Mouse (Mus musculus) bone marrow macrophage, adult 2 months (primary cell): Measurements from ENCODE around the gene Ppp1r32. TPM values are rescaled to one million over a fixed set of nuclear protein-coding genes. Genes with fewer than 3 reads are reported as not detected.

Experiments
- H3K27ac ChIP-seq: 2 replicates; pipeline ENCODE4 v1.5.1; 2012; ENCODE audit warnings: low read depth, low read length; ENCODE audit not compliant: insufficient read depth
- H3K4me1 ChIP-seq: 2 replicates; pipeline ENCODE4 v1.6.1; 2012; ENCODE audit warnings: low read length; ENCODE audit not compliant: control insufficient read depth, insufficient read depth
- H3K4me3 ChIP-seq: 2 replicates; pipeline ENCODE4 v1.5.1; 2012; ENCODE audit warnings: mild to moderate bottlenecking, low read length, moderate library complexity; ENCODE audit not compliant: insufficient read depth
- CTCF ChIP-seq: IDR thresholded peaks from 2 replicates; pipeline ENCODE4 v1.5.1; 2012; ENCODE audit warnings: low read depth, mild to moderate bottlenecking, low read length, moderate library complexity
- POLR2A ChIP-seq: IDR thresholded peaks from 2 replicates; pipeline ENCODE4 v1.6.1; 2012; ENCODE audit warnings: mild to moderate bottlenecking, low read depth, low read length, borderline replicate concordance
- polyA plus RNA-seq: library from polyadenylated mRNA; stranded (reverse); fragments of >200 nt; gene quantifications from 2 replicates; pipeline ENCODE4 v1.2.4, GENCODE M21; 2012; ENCODE audit not compliant: missing spikeins, insufficient read depth, insufficient read length

The Ppp1r32 gene
- polyA plus RNA-seq, 1 experiment: 0.54 TPM

DNA sequence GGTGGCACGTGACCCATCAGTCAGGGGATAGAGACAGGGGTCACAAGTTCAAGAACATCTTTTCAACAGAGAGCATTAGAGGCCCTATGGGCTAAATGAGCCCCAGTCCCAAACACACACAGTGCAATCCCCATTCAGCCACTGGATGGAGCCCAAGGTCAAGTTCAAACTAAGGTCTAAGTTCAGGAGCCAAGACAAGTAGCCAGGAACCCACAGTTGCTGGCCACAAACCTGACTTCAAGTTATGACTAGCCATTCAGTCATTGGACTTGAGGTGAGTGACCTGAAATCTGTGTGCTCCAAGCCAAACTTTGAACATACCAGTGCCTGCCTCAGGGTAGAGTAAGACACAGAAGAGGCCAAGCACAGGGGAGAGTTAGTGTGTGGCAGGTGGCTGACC lies 45.2 kb downstream of the Ppp1r32 start:
- no peak for TF ChIP-seq POLR2A
- no peak for TF ChIP-seq CTCF
- Histone ChIP-seq H3K4me1 (no peaks in the 10 kb centered on the region), H3K4me3 (no peak overlapping the region), H3K27ac (no peak overlapping the region)

DNA sequence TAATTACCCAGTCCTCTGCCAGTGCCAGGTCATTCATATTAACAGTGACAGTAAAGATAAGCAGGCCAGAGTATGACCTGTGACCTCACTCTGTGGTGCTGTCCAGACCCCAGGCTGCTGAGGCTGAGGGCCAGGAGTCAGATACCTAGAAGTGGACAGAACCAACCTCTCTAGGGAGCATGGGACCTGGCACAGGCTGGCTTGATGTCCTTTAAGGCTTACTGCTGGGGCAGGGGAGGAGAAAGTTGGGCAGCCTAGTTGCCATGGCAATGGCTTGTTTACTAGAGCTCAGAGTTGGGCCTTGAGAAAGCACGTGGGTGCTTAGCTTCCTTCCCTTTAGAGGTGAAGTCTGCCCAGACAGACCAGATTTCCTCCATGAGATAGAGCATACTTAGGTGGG lies 46.0 kb downstream of the Ppp1r32 start:
- TF ChIP-seq POLR2A: no peak
- TF ChIP-seq CTCF: no peak
- no peak overlapping the region for H3K4me3 ChIP-seq
- no peaks in the 10 kb centered on the region for H3K4me1 ChIP-seq
- H3K27ac ChIP-seq: no peak overlapping the region

- Histone ChIP-seq H3K4me3 (no peak overlapping the region), H3K27ac (no peak overlapping the region), H3K4me1 (no peaks in the 10 kb centered on the region)
- TF ChIP-seq CTCF (peak; percentile 83), POLR2A (no peak)
Observed at GRCm38 (mm10) chr19:10435908-10436307, 46.8 kb downstream of the Ppp1r32 start.

GRCm38 (mm10) chr19:10434927-10435326 lies 47.8 kb downstream of the Ppp1r32 start:
- H3K27ac ChIP-seq: no peak overlapping the region
- H3K4me3 ChIP-seq: no peak overlapping the region
- TF ChIP-seq CTCF (no peak), POLR2A (no peak)
- no peaks in the 10 kb centered on the region for H3K4me1 ChIP-seq

- Histone ChIP-seq H3K4me3 (no peak overlapping the region), H3K4me1 (no peaks in the 10 kb centered on the region)
- TF ChIP-seq POLR2A: no peak
- TF ChIP-seq CTCF: no peak
Observed at GRCm38 (mm10) chr19:10433879-10434540, 48.7 kb downstream of the Ppp1r32 start.

DNA sequence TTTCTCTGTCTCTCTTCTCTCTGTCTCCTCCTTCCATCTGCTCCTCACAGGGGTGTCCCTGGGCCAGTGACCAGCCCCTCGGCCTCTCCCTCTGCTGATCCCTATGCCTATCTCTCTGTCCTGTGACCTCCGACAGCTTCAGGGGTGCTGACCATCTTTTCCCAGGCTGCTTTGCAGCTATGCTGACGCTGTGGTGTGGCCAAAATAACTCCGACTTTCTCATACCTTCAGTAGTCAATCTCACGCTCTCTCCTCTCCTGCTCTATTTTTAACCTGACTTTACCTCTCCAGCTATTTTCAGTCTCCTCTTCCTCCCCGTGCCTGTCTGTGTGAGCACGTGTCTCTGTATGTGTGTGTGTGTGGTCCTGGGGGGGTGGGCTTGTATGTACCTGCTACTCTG lies 49.5 kb downstream of the Ppp1r32 start:
- Histone ChIP-seq H3K4me1 (no peaks in the 10 kb centered on the region), H3K27ac (no peak overlapping the region), H3K4me3 (no peak overlapping the region)
- TF ChIP-seq POLR2A (no peak), CTCF (no peak)

More at GRCm38 (mm10) chr19:10433879-10434540, 48.7 kb downstream of the Ppp1r32 start:
- H3K27ac ChIP-seq: no peak overlapping the region

DNA sequence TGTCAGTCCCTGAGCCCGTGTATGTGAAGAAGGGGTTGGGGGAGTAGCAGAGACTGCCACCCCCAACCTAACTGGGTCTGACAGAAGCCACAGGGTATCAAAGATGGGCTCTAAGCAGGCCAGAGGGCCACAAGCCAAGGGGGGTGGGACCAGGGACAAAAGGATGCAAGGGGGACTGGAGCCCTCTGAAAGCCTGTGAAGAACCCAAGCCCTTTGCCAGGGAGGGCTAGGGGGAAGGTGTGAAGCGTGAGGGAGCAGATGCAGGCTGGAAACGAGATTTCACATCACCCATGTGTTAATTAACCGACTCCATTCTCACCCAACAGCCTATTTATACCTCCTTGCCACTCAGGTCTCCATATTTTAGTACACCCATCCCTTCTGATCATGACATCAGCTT lies 50.9 kb downstream of the Ppp1r32 start:
- TF ChIP-seq POLR2A: no peak
- no peak for TF ChIP-seq CTCF
- Histone ChIP-seq H3K4me1 (no peaks in the 10 kb centered on the region), H3K27ac (no peak overlapping the region), H3K4me3 (no peak overlapping the region)

DNA sequence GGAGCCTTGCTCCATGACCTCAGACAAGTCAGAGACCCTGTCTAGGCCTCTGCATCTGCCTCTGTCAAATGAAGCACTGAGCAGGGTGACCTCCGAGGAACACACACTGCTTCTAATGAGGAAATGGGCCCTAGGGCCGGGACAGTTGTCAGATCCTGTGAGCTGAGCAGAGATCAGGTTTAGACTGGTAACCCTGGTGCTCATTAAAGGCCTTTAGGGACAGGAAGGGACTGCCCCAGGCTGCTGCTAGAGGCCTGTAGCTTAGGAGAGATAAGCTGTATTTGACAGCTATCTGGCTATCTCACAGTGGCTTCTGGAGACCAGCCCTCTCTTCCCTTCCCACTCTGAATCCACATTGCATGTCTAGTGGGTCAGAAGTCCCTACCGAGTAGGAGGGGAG lies 51.3 kb downstream of the Ppp1r32 start:
- no peak for TF ChIP-seq CTCF
- TF ChIP-seq POLR2A: no peak
- H3K27ac ChIP-seq: no peak overlapping the region
- H3K4me3 ChIP-seq: no peak overlapping the region
- no peaks in the 10 kb centered on the region for H3K4me1 ChIP-seq

DNA sequence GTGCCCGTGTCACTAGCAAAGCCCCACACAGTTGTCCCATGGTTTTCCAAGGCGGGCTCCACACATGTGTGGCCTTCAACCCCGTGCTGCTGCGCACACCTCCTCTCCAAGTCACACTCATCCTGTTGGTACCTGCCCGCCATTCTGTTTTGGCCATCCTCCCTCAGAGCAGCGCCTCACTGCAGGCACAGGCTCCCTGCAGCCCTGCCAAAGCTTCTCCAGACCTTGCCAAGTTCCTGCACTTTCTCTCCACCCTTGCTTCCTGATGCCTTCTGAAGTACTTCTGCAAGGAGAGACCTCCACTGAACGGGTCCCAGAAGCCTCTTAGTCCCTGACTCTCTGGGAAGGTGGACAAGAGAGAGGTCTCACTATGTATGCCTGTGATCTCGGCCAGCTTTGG lies 53.4 kb downstream of the Ppp1r32 start:
- Histone ChIP-seq H3K27ac (no peak overlapping the region), H3K4me3 (no peak overlapping the region), H3K4me1 (no peaks in the 10 kb centered on the region)
- no peak for TF ChIP-seq POLR2A
- no peak for TF ChIP-seq CTCF

- Histone ChIP-seq H3K4me1 (no peaks in the 10 kb centered on the region), H3K4me3 (no peak overlapping the region), H3K27ac (no peak overlapping the region)
- TF ChIP-seq POLR2A: no peak
- TF ChIP-seq CTCF: no peak
Observed at GRCm38 (mm10) chr19:10427431-10427830, 55.3 kb downstream of the Ppp1r32 start.

- no peak overlapping the region for H3K4me3 ChIP-seq
Observed at GRCm38 (mm10) chr19:10426793-10427192, 55.9 kb downstream of the Ppp1r32 start.

More at GRCm38 (mm10) chr19:10426793-10427192, 55.9 kb downstream of the Ppp1r32 start:
- Histone ChIP-seq H3K4me1 (no peaks in the 10 kb centered on the region), H3K27ac (no peak overlapping the region)
- no peak for TF ChIP-seq CTCF
